Mouse (Mus musculus) heart, embryonic 16.5 days (tissue): Measurements from ENCODE around the gene Lypd6. TPM values are rescaled to one million over a fixed set of nuclear protein-coding genes. Genes with fewer than 3 reads are reported as not detected.

ENCODE experiments used
- ATAC-seq: fragments of 200-750 bp; cut with Nextera tagmentation; replicated peaks from 2 replicates; pipeline ENCODE4 v1.8.0; 2017; ENCODE audit warnings: moderate number of reproducible peaks; ENCODE audit not compliant: insufficient read depth, low FRiP score; ENCODE audit errors: extremely low read depth
- H3K27ac ChIP-seq: fragments of 300-500 bp; sonication (generic); 2 replicates; pipeline ENCODE4 v1.5.1; 2014; ENCODE audit warnings: mild to moderate bottlenecking, low read length, control low read depth, moderate library complexity
- H3K27me3 ChIP-seq: fragments of 300-500 bp; sonication (generic); 2 replicates; pipeline ENCODE4 v1.6.1; 2014; ENCODE audit warnings: low read length, mixed read lengths; ENCODE audit not compliant: control insufficient read depth, insufficient read depth
- H3K36me3 ChIP-seq: fragments of 300-500 bp; sonication (generic); 2 replicates; pipeline ENCODE4 v1.6.1; 2014; ENCODE audit not compliant: control insufficient read depth, insufficient read depth
- H3K4me1 ChIP-seq: fragments of 300-500 bp; sonication (generic); 2 replicates; pipeline ENCODE4 v1.6.1; 2014; ENCODE audit warnings: low read length, mixed read lengths; ENCODE audit not compliant: control insufficient read depth, insufficient read depth
- H3K4me2 ChIP-seq: fragments of 300-500 bp; sonication (generic); 2 replicates; pipeline ENCODE4 v1.6.1; 2014; ENCODE audit warnings: low read depth, mild to moderate bottlenecking, control low read depth, low read length
- H3K4me3 ChIP-seq: fragments of 300-500 bp; sonication (generic); 2 replicates; pipeline ENCODE4 v1.5.1; 2014; ENCODE audit warnings: mild to moderate bottlenecking, control low read depth, low read length
- H3K9ac ChIP-seq: fragments of 300-500 bp; sonication (generic); 2 replicates; pipeline ENCODE4 v1.6.1; 2014; ENCODE audit warnings: low read length, control low read depth
- H3K9me3 ChIP-seq: fragments of 300-500 bp; sonication (generic); replicated peaks from 2 replicates; pipeline ENCODE4 v1.6.1; 2016; ENCODE audit warnings: low read length; ENCODE audit not compliant: control insufficient read depth
- WGBS: fragments of 180-500 bp; shearing (Covaris S2); extraction: QIAGEN DNeasy Blood & Tissue Kit; methylation state at CpG from one replicate; pipeline ENCODE4 v1.1.7; 2014; 5-methylcytosine and 5-hydroxymethylcytosine counted together
- polyA plus RNA-seq: library from polyadenylated mRNA; unstranded; fragments of >200 nt; fragmentation: Nextera tagmentation; extraction: Ambion mirVana; gene quantifications from 2 replicates; pipeline ENCODE4 v1.2.1, GENCODE M21; 2015

The Lypd6 gene
- polyA plus RNA-seq, 1 experiment from 2014 or later = 2.5 TPM

DNA sequence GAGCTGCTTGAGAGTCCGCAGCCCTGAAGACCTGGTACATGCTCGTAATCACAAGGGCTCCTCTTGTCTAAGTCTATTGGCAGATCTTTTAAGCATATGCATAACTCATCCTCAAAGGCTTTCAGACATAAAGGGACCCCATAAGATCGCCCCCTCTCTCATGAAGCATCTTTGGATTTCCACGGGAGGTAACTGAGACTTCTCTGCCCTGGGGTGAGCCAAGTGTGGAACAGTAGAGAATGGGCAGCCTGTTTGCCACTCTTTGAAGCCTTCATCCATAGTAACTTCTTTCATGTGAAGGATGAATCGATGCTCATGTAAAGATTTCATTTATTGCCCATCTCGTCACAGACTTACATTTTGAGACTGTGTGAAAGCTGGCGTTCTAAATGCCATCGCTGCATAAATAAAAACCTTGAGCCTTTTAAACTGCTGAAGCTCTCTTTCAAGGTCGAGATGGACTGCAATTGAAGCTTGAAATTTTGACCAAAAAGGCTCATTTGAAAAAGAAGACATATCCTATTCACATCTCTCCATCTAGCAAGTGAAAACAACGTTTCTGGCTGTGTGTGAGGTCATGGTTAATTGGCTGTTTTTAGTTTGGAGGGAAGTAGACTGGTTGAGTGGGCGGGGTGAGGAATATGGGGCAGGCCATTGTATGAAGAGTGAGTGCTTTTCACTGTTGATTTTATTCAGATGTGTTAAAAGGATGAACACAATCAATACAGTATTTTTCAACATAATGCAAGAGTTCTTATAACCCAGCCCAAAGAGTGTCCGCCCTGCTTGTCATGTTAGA, 107.7 kb downstream of the Lypd6 start:
- Histone ChIP-seq H3K27me3 (no peaks in the 10 kb centered on the region), H3K36me3 (no peaks in the 10 kb centered on the region), H3K27ac (no peak overlapping the region), H3K4me3 (no peak overlapping the region), H3K9ac (no peak overlapping the region), H3K9me3 (peaks cover 2% of the 10 kb centered on the region; the same call in 1 of the 2 replicates), H3K4me1 (peaks cover 7% of the 10 kb centered on the region), H3K4me2 (no peak overlapping the region)
- 81% methylated on average over 12 of the region's 12 CpGs for WGBS
- no peak for ATAC-seq

DNA sequence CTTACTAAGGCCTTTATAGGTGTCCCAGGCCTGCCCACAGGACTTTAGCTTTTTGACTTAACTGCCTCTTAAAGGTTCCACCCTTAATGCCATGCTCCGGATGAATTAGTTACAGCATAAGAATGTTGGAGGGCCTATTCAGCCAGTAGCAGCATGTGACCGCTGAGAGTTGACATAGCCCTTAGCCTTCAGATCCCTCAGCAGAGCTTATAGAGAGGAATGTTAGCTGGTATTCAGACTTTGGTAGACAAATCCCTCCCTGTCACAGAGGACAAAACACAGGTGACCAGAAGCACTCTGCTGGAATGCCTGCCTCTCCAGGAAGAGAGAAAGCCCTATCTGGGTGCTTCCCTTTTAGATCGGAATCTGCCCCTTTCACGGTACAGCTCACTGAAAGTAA, 109.5 kb downstream of the Lypd6 start:
- H3K4me3 ChIP-seq = no peak overlapping the region
- no peaks in the 10 kb centered on the region for H3K9me3 ChIP-seq
- peak overlapping the region; percentile 52 for H3K27ac ChIP-seq
- no peak overlapping the region for H3K9ac ChIP-seq
- no peaks in the 10 kb centered on the region for H3K27me3 ChIP-seq
- ATAC-seq = peak; percentile 76; the same call in 1 of the 2 replicates
- H3K4me1 ChIP-seq = peaks cover 7% of the 10 kb centered on the region
- 22% methylated on average over 4 of the region's 4 CpGs for WGBS
- H3K36me3 ChIP-seq = no peaks in the 10 kb centered on the region
- H3K4me2 ChIP-seq = peak overlapping the region; percentile 3; the same call in 1 of the 2 replicates

DNA sequence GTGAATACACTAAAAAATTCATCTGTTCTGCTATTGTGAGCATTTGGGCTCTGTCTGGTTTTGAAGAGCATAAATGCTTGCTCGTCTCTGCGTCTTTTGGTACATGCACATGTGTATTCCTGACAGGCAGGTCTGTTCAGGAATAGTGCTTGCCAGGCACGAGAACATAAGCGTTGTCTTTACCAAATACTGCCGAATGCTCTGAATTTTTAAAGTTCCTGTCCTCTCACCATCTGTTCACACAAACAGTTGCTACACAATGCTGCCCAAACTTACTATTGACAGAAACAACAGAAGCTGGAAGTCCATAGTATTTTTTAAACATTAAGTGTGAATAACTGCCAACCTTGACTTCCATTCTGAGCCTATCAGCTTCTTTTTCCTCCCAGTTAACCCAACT, 112.9 kb downstream of the Lypd6 start:
- 75% methylated on average over 5 of the region's 5 CpGs for WGBS
- H3K4me2 ChIP-seq = no peak overlapping the region
- ATAC-seq = no peak
- no peak overlapping the region for H3K4me3 ChIP-seq
- peaks cover 7% of the 10 kb centered on the region for H3K4me1 ChIP-seq
- H3K27ac ChIP-seq = no peak overlapping the region
- no peaks in the 10 kb centered on the region for H3K27me3 ChIP-seq
- H3K36me3 ChIP-seq = no peaks in the 10 kb centered on the region
- H3K9me3 ChIP-seq = no peaks in the 10 kb centered on the region
- H3K9ac ChIP-seq = no peak overlapping the region

DNA sequence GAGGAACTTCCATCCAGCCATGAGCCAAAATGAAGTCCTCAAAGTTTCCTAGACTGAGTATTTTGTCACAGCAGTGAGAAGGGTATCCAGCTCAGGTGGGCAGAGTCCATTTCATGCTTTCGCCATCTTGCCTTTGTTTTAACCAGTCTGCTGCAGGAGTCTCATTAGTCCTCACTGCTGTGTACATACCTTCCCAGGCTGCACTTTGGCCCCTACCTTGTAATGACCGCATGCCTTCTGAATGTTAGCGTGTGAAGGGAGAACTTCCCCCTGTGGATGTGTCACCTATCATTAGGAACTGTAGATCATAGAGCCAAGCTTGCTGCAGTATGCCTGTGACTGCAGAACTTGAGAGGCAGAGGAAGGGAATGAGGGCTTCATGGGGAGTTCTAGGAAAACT, 114.2 kb downstream of the Lypd6 start:
- Histone ChIP-seq H3K27me3 (no peaks in the 10 kb centered on the region), H3K4me2 (no peak overlapping the region), H3K27ac (no peak overlapping the region), H3K4me1 (peaks cover 12% of the 10 kb centered on the region), H3K4me3 (no peak overlapping the region), H3K9me3 (no peaks in the 10 kb centered on the region), H3K36me3 (no peaks in the 10 kb centered on the region), H3K9ac (no peak overlapping the region)
- no peak for ATAC-seq
- 88% methylated on average over 3 of the region's 3 CpGs for WGBS

DNA sequence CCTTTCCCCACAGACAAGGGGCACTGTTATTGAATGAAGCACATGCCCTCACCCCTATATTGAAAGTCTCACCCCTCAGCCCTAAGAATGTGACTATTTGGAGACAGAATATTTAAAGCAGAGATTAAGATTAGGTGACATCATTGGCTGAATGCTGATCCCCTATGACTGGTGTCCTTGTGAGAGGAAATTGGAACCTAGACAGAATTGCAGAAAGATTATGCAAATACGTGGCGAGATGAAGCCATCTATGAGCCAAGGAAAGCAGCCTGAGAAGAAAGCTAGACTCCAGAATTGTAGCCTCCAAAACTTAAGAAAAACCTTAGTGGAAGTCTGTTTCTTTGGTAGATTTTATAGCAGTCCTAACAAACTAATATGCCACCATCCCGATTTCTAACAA, 115.1 kb downstream of the Lypd6 start:
- no peaks in the 10 kb centered on the region for H3K27me3 ChIP-seq
- no peaks in the 10 kb centered on the region for H3K36me3 ChIP-seq
- H3K4me3 ChIP-seq = no peak overlapping the region
- no peak overlapping the region for H3K9ac ChIP-seq
- no peaks in the 10 kb centered on the region for H3K9me3 ChIP-seq
- WGBS = 75% methylated on average over 3 of the region's 3 CpGs
- H3K4me2 ChIP-seq = no peak overlapping the region
- H3K27ac ChIP-seq = no peak overlapping the region
- H3K4me1 ChIP-seq = 0 out of 2 replicates have a peak, but pooled peaks cover 7% of the 10 kb centered on the region
- ATAC-seq = no peak

DNA sequence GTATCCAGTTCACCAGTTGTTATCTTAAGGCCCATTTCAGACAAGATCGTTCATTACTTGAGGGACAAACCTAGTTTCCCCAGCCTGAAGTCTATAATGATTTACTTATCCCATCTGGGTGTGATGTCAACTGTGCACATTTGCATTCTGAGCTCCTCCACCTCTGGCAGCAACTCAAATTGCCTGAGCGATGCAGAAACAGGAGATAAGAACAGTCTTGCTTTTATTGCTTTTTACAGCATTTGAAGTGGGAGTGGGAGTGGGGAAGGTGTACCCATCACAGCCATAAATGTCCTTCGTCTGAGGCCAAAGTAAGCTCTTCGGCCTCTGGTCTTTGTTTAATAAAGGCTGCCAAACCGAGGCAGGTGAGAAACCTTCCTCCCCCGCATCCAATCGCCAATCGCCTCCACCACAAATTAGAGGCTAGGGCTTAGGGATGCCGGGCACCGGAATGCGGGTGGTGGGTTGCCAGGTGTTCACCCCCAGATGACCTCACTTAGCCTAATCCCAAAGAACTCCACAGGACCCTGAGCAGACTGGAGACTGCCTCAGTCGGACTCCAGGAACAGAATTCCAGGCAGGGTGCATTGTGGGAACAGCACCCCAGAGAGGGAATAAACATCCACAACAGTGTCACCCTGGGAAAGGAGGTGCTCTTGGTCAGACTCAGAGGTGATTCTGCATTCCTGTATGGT, 120.6 kb downstream of the Lypd6 start:
- Histone ChIP-seq H3K4me1 (0 out of 2 replicates have a peak, but pooled peaks cover 12% of the 10 kb centered on the region), H3K36me3 (no peaks in the 10 kb centered on the region), H3K27me3 (no peaks in the 10 kb centered on the region), H3K27ac (no peak overlapping the region), H3K4me3 (no peak overlapping the region), H3K4me2 (no peak overlapping the region), H3K9ac (no peak overlapping the region), H3K9me3 (no peaks in the 10 kb centered on the region)
- 38% methylated on average over 12 of the region's 12 CpGs for WGBS
- no peak for ATAC-seq

DNA sequence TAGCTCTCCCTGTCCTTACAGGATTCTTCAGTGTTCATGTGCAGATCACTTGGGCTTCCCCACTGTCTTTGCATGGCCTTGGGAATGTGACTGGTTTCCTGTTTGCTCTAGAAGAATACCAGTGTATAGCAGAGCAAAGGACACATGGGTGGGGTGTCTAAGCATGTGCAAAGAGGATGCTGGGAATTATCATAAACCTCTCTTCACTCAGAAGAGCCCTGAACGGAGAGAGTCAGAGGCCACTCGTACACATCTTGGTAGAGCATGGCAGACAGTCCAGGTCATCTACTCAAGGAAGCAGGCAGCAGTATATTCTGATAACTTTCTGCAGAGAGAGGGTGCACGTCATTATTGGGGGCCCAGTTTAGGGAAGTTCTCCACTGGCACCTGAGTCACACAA, 122.6 kb downstream of the Lypd6 start:
- no peaks in the 10 kb centered on the region for H3K9me3 ChIP-seq
- no peak for ATAC-seq
- WGBS = 56% methylated on average over 3 of the region's 3 CpGs
- H3K36me3 ChIP-seq = no peaks in the 10 kb centered on the region
- 0 out of 2 replicates have a peak, but pooled peaks cover 12% of the 10 kb centered on the region for H3K4me1 ChIP-seq
- H3K4me2 ChIP-seq = no peak overlapping the region
- H3K27ac ChIP-seq = no peak overlapping the region
- H3K9ac ChIP-seq = no peak overlapping the region
- H3K27me3 ChIP-seq = no peaks in the 10 kb centered on the region
- H3K4me3 ChIP-seq = no peak overlapping the region

DNA sequence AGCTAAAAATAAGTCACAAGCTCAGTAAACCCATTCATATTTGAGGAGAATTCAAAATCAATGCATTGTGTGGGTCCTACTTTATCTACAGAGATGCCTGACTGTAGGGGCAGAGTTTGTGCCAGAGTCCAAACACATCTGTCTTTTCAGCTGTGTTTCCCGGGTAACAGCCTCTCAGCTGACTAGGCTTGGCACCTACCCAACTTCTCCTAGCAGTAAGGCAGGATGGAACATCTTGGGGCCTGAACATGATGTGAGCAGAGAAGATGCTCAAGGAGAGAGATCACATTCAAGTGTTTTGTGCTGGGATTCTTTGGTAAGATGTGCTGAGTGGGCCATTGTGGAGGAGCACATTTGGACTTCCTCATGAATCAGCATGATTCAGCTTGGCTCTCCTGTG, 130.5 kb downstream of the Lypd6 start:
- no peak overlapping the region for H3K4me2 ChIP-seq
- no peaks in the 10 kb centered on the region for H3K9me3 ChIP-seq
- H3K4me3 ChIP-seq = no peak overlapping the region
- no peaks in the 10 kb centered on the region for H3K36me3 ChIP-seq
- no peak overlapping the region for H3K27ac ChIP-seq
- no peak overlapping the region for H3K9ac ChIP-seq
- H3K27me3 ChIP-seq = no peaks in the 10 kb centered on the region
- H3K4me1 ChIP-seq = no peaks in the 10 kb centered on the region; the same call in none of the 2 replicates
- 37% methylated on average over 1 of the region's 1 CpGs for WGBS
- ATAC-seq = no peak

DNA sequence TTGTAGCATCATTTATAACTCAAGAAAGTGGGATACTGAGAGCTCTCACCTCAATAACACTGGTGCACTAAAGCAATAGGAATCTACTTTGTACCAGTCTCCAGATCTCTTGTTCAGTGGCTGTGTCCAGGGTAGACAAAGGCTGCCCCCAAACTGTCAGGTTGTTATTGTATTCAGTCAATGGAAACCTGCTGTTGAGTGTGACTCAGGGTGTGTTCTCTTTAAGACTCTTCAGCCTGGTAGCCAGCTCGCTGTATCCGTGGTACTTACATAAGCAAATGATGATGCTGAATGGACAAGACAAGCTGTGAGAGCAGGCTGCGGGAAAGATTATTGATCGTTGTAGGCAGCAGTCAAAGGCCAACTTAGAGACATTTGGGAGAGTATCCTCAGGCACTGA, 131.6 kb downstream of the Lypd6 start:
- Histone ChIP-seq H3K36me3 (no peaks in the 10 kb centered on the region), H3K4me1 (no peaks in the 10 kb centered on the region; the same call in none of the 2 replicates), H3K9me3 (no peaks in the 10 kb centered on the region), H3K27ac (no peak overlapping the region), H3K4me2 (no peak overlapping the region), H3K9ac (no peak overlapping the region), H3K27me3 (no peaks in the 10 kb centered on the region), H3K4me3 (no peak overlapping the region)
- no peak for ATAC-seq
- WGBS = 87% methylated on average over 4 of the region's 4 CpGs
